8 mouse cellular contexts compared by ENCODE assay signal in genomic region chr4:99194826-99195225, GRCm38 (mm10). TPM values are rescaled to one million over a fixed set of nuclear protein-coding genes. Genes with fewer than 3 reads are reported as not detected.
A peak's percentile ranks its signal among the peaks of the same experiment; 100 is the strongest.
DNase-seq lines count a peak whose midpoint lies in the region; ATAC-seq lines count a peak whose summit lies in the region.

No protein-coding gene starts in this region.

- peaks cover 17% of the 10 kb centered on the region; the same call in 1 of the 2 replicates for H3K4me1 ChIP-seq in heart, embryonic 13.5 days
- peaks cover 8% of the 10 kb centered on the region; the same call in 1 of the 2 replicates for H3K4me1 ChIP-seq in forebrain, embryonic 16.5 days (replicated peaks; ENCODE audit: control insufficient read depth, insufficient read depth, low read length)

- ATAC-seq in heart, embryonic 13.5 days (ENCODE audit: extremely low read depth, insufficient number of reproducible peaks, low FRiP score, low TSS enrichment): no peak
- ATAC-seq in forebrain, embryonic 16.5 days: no peak

- H3K27ac ChIP-seq in heart, embryonic 13.5 days (replicated peaks): no peak overlapping the region
- no peak overlapping the region for H3K27ac ChIP-seq in forebrain, embryonic 16.5 days (ENCODE audit: low read length)
- peak overlapping the region; percentile 84 for H3K27ac ChIP-seq in macrophage

- peak overlapping the region; percentile 77 for H3K4me3 ChIP-seq in heart, embryonic 13.5 days
- H3K4me3 ChIP-seq in forebrain, embryonic 16.5 days (replicated peaks; ENCODE audit: low read length): peak overlapping the region; percentile 64
- peak overlapping the region; percentile 64 for H3K4me3 ChIP-seq in macrophage (ENCODE audit: inconsistent target)

- H3K27me3 ChIP-seq in heart, embryonic 13.5 days (replicated peaks): no peaks in the 10 kb centered on the region
- no peaks in the 10 kb centered on the region for H3K27me3 ChIP-seq in forebrain, embryonic 16.5 days (replicated peaks; ENCODE audit: control insufficient read depth, insufficient read depth, low read length)

- no peaks in the 10 kb centered on the region for H3K36me3 ChIP-seq in heart, embryonic 13.5 days
- no peaks in the 10 kb centered on the region for H3K36me3 ChIP-seq in forebrain, embryonic 16.5 days (ENCODE audit: control insufficient read depth, insufficient read depth)
- no peaks in the 10 kb centered on the region for H3K36me3 ChIP-seq in macrophage (ENCODE audit: inconsistent target)

- H3K79me2 ChIP-seq in macrophage (ENCODE audit: inconsistent target): peaks cover 45% of the 10 kb centered on the region

- H3K9me3 ChIP-seq in heart, embryonic 13.5 days: no peaks in the 10 kb centered on the region
- H3K9me3 ChIP-seq in forebrain, embryonic 16.5 days (ENCODE audit: control insufficient read depth, low read length): no peaks in the 10 kb centered on the region

- peak overlapping the region; percentile 82 for H3K4me2 ChIP-seq in heart, embryonic 13.5 days
- H3K4me2 ChIP-seq in forebrain, embryonic 16.5 days (ENCODE audit: low read length): peak overlapping the region; percentile 79

- 26% methylated on average over 5 of the region's 5 CpGs for WGBS in heart, embryonic 13.5 days
- 38% methylated on average over 5 of the region's 5 CpGs for WGBS in forebrain, embryonic 16.5 days
- 45% methylated on average over 5 of the region's 5 CpGs for WGBS in macrophage (ENCODE audit: missing documents)

- DNase-seq in heart, postnatal 4 days: no peak
- DNase-seq in MN1 (ENCODE audit: low spot score): peak; percentile 11
- DNase-seq in adrenal gland, adult (ENCODE audit: inconsistent age in 2 of 2, low spot score in 1 of 2): no peak
- no peak for DNase-seq in adrenal gland, postnatal 14 days
- DNase-seq in adrenal gland, adult 2 months: no peak

- peak overlapping the region; percentile 90; the same call in 1 of the 2 replicates for H3K9ac ChIP-seq in heart, embryonic 13.5 days
- H3K9ac ChIP-seq in forebrain, embryonic 16.5 days (replicated peaks; ENCODE audit: low read depth, low read length): peak overlapping the region; percentile 67; the same call in 1 of the 2 replicates

RNA-seq across cellular contexts. Expression of gene Atg4c, which starts 1.1 kb away (rescaled TPM):
- polyA plus RNA-seq in heart, embryonic 13.5 days (2015; fragmentation: Nextera tagmentation; extraction: Ambion mirVana): 8.4 and 8.5 TPM in 2 replicates
- 1 to 10 TPM; 5.3 to 5.5 TPM for total RNA-seq in heart, postnatal 4 days (2021)
- 21.3 and 22.0 TPM in 2 replicates for polyA plus RNA-seq in forebrain, embryonic 16.5 days (2015; fragmentation: Nextera tagmentation; extraction: Ambion mirVana)
- 100 to 1,000 TPM in 1 of 26 experiments, 10 to 100 TPM in 25; 16.8 to 108 (median 54.2) TPM for total RNA-seq in macrophage (2018; cell fraction: chromatin; rRNA removed)
- total RNA-seq in macrophage (2018; cell fraction: cytosol; rRNA removed): 10 to 100 TPM in 24 of 26 experiments, 1 to 10 TPM in 2; 8.4 to 27.0 (median 20.2) TPM
- total RNA-seq in macrophage (2018; cell fraction: nucleus; rRNA removed): 10 to 100 TPM; 16.8 to 65.3 (median 36.8) TPM
- 12.5 to 23.3 TPM (median 16.5 TPM) in 3 replicates for polyA plus RNA-seq in macrophage (2018)
- 13.8 and 14.0 TPM in 2 replicates for total RNA-seq in adrenal gland, postnatal 14 days (2021)
- total RNA-seq in adrenal gland, adult 2 months (2021): 10 to 100 TPM; 11.8 to 15.7 TPM
- 2.2 TPM in 2 replicates for polyA plus RNA-seq in adrenal gland, adult 2 months (2012; rRNA removed)
